Mouse (Mus musculus) hematopoietic stem cell, adult 5-6 weeks (primary cell): ENCODE measurements at regions not wholly inside any gene's neighbourhood (a gene's known extent, or its start where the extent isn't known, plus 50 kb on each side); places are given as distances from the start of the nearest gene placed in this dataset.

Experiments
- ATAC-seq, 2 experiments: fragments of 125-278 bp in 1 of 2; replicated peaks in 1 of 2; 2 replicates each; pipeline ENCODE4 v1.8.0; 2016 to 2017; ENCODE audit warnings: inconsistent platforms in 2 of 2, mild to moderate bottlenecking in 2 of 2, moderate number of reproducible peaks in 2 of 2, low read depth in 1 of 2, moderate TSS enrichment in 1 of 2; ENCODE audit not compliant: low FRiP score in 2 of 2, poor library complexity in 2 of 2, severe bottlenecking in 2 of 2, insufficient read depth in 1 of 2, low TSS enrichment in 1 of 2

DNA sequence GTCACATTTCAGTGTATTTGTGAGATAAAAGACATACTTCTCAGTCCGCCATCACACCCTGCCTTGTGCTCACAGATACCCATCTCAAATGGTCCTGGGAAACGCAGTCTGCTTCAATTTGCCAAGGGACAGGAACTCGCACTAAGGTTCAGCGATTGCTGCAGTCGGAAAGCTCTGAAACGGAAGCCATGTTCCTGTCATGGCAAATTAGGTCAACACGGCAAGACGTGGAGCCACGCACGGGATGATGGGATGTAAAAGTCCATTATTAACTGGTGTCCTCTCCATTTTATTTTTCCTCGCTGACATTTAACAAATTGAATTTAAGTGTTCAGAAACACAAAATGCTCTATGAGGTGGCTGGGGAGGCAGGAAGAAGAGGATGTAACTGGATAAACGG, 212.4 kb downstream of the Rpl36a-ps1 start:
- no peak for ATAC-seq

DNA sequence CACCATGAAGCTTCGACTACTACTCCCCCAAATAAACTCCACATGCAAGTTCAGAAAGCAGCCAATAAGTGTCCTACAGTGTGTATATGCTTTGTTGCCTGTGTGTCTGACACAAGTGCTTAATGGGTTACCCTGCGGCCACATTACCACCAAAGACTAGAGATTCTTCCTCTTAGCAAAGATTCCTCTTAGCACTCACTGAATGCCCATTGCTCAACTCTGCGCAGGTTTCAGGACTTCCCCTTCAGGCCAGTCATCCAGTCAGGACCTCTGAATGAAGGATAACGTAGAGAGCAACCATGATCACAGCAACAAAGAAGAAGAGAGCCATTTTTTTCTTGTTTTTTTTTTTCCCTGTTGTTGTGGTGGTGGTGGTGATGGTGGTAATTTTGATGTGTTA, 222.0 kb downstream of the Rpl36a-ps1 start:
- ATAC-seq: no peak

DNA sequence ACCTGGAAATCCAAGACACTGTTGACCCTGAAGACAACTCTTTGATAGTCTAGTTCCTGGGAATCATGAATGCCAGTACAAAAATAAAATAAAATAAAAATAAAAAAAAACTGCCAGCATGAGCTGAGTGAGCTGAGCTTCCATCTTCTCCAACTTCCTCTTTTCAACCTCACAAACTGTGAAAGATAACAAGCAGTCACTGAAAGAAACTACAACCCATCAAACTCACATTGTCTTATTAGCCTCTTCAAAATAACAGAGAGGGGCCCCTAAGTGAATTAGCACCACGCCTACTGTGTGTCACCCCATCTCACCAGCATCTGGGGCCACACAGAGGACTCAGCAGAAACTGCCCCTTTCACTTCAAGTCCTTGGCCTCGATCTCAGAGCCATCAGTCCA, 225.3 kb downstream of the Rpl36a-ps1 start:
- ATAC-seq: peak; percentile 25 to 32; a peak in 1 of 4 replicates

DNA sequence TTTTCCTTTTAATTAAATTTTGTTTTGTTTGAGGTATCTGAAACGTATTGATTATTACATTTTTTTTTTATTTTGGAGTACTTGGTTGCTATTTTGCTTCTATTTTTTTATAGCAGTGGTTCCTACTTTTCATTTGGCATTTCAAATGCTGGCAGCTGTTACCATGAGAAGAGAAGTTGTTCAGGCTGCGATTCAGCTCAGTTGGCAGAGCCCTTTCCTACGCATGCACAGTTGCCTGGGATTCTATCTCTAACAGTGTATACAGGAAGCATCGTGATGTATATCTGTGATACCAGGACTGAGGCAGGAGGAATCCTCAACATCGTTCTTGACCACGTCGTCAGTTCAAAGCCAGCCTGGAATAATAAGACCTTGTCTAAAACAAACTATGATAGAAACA, 226.6 kb downstream of the Rpl36a-ps1 start:
- no peak for ATAC-seq

DNA sequence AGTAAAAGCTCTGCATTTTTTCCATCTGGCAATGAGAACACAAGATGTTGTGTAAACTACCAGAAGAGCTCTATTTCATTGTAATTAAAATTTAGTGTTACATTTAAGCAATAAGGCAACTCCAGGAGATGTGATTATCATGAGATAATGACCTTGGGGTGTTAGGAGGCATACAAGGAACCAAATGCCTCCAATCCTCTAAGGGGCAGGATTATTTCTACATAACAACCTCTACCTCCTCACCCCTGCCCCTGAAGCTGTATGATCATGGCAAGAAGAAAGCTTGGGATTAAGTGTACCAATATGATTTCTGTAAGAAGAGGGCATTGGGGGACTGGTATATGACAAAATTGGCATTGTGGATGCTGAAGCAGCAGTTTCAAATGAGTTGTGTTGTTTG, 228.8 kb downstream of the Rpl36a-ps1 start:
- no peak for ATAC-seq

DNA sequence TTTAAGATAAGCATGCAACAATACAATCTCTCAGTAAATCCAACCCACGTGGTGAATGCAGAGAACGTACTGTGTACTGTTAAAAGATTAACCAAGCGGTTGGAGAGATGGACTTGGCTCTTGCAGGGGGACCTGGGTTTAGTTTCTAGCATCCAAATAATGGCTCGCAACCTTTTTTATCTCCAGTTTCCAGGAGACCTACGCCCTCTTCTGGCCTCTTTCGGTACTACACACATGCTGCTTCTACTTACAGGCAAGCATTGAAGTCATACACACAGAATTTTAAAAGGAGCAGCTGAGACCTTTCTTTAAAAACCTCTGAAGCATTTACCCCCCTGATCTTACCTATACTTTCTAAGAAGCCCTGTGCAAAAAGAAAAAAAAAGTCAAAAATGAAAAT, 243.4 kb downstream of the Rpl36a-ps1 start:
- ATAC-seq: no peak

DNA sequence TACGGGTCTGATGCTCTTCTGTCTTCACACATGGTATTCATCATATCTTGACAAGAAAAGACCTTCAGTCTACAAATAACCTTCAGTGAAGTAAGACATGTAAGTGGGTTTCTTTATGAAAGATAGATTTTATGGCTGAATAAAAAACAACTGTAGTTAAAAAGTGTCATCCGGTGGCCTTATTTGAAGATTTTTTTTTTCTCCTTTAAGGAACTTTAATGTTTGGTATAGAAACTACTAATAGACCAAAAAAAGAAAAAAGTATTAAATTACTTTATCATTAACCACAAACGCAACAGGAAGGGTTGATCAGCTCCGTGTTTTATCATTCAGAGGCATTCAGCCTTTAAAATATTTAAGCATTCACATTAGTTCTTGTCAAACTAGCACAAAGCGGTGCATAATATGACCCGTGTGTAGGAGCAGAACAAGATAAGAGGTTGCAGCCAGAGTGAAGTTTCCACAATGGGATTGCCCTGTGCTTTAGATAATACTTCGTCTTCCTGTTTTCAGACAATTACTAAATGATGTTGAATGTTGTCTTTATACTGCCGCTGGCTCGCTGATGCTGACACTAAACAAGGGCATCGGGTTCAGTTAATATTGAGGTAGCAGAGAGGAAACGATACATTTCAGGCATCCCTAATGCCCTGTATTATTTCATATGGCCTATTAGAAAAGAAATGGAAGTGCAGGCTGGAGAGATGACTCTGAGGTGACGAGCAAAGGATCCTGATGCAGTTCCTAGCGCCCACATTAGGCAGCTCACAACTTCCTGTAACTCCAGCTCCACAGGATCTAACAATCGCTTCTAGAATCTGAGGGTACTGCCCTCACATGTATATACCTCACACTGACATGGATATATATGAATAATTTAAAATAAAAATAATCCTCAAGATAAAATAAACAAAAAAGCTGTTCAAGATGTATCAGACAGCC, 244.8 kb downstream of the Rpl36a-ps1 start:
- ATAC-seq: no peak; a peak in 1 of 4 replicates

DNA sequence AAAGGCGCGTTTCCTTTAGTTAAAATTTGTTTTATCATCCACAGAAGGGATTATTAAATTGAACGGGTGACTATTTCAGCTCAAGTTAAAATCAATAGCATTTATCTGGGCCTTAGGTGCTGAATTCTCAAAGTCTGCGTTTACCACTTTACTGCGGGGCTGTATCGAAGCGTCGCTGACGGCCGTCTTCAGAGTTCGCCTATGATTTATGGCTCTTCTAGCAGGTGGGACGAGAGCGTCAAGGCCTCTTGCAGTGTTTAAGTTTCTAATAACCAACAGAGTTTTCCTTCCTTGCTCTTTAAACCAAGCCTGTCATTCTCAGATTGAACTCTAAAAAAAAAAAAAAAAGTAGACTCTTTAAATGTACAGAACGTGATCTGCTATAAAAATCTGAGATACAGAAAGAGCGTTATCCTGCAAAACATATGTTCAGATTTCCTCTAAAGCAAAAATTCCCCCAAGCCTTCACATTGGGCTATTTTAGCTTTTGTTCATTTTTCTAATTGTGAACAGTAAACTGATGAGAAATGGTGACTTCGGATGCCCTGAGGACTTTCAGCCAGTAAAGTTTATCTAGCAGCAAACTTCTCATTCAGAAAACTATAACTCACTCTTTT, 246.9 kb downstream of the Rpl36a-ps1 start:
- ATAC-seq: no peak; a peak in 1 of 4 replicates

DNA sequence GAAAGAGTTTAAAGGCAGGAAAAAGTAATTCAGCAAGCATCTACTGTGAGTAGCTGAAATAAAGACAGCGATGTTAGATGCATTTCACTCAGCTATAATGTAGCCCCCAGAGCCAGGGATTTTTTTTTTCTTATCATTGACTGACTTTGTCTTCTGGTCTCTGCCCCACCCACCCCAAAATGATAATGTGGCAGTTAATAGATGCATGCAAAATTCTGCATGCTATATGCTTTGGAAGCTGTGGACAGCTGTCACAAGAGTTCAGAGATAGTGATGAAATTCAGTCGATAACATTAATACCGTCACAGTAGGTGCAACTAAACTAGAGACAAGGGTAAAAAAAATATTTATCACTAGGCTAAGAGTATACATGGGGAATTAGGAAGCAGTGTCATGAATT, 263.7 kb downstream of the Rpl36a-ps1 start:
- no peak for ATAC-seq

DNA sequence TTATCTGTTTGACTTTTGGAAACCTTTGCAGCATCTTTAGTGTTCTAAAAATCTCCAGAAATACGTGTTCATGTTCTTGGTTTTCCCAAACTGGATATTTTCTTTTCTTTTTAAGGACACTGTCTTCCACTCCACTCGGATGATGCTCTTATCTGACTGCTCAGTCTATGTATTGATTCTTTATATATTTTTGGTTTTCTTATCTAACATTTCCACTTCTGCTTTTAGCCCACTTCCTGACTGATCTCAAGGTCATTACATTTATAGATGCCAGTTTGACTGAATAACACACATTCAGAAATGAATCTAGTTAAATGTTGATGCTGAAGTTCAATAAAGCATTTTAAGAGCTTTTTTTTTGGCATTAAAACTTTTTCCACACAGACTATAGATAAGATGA, 265.3 kb downstream of the Rpl36a-ps1 start:
- peak in 1 of 2 experiments; percentile 37; a peak in 1 of 4 replicates for ATAC-seq

DNA sequence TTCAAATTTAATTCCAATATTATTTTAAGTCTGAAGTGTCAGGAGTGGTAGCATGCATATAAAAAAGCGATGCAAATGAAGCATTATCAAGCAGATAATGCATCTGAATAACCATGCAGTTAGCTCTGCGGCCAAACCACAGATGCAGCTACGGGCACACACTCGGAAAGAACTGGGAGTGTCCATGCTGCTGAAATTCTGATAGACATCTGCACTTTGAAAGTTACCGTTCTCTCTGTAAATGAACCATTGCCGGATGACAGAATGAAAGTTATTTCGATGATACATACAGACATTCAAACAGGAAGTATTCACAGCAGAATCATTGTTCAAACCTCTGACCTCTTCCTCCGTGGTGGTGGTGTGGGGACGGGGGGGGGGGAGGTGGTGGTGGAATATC, 271.6 kb downstream of the Rpl36a-ps1 start:
- no peak for ATAC-seq

DNA sequence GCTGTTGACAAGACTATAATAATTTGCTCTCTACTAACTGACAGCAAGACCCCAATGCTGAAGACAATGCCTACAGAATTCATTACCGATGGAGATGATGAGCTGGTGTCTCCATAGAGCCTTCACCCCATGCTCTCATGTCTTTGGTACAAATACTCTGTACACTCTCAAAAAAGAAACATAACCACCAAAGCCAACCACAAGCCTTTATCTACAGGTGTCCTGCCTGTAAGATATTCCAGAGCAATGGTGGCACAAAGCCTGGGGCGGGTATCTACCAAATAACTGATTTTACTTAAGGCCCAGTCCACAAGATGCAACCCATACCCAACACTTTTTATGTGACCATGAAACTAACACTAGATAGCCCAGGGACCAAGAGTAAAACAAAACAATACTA, 273.1 kb downstream of the Rpl36a-ps1 start:
- no peak for ATAC-seq

DNA sequence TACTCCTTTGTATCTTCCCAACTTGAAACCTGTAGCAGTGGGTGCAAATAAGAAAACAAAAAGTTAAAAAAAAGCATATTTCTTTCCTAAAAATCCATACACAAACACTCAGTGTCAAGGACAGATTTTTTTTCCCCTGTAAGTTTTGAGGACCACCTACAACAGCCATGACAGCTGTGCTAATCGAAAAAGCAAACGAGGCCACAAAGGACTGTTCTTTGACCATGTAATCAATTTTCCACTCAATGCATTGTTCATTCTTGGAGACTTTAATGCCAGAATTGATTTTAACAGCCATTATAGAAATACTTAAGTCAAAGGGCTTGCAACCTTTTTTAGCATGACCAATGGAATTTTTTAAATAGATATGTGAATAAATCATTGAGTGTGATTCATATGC, 286.1 kb downstream of the Rpl36a-ps1 start:
- no peak for ATAC-seq

DNA sequence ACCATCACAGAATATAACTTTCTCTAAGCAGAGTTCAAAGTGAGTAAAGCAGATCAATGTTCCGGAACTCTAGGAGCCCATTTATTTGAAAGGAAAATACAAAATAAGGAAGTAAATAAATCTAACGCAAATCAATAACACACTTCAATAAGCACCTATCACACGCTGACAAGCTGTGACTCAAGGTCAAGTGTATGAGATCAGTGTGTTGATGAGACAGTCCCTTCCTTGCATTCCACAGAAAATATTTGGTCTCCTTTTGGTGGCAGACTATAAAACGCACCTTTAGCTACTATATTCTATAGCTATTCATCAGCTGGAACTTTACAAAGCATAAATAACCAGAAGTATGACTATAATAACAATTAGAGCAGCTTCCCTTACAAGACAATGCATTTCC, 286.5 kb downstream of the Rpl36a-ps1 start:
- no peak for ATAC-seq

DNA sequence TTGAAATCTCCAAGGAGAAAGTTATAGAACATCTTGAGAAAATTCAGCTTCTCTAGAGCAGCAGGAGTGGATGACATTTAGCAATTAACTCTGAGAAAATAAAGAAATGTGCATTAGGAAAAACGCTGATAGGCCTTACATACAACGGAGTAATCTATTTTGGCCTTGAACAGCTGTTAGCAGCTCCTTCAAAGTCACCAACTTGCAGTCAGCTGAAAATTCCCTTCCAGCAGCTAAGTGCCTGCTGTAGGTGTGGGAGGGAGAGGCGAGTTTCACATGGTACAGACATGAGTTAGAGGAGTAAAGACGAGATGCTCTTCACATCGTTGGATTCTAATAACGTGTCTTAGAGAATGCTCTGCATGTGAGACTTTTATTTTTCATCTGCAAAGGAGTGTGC, 290.8 kb downstream of the Rpl36a-ps1 start:
- no peak for ATAC-seq

DNA sequence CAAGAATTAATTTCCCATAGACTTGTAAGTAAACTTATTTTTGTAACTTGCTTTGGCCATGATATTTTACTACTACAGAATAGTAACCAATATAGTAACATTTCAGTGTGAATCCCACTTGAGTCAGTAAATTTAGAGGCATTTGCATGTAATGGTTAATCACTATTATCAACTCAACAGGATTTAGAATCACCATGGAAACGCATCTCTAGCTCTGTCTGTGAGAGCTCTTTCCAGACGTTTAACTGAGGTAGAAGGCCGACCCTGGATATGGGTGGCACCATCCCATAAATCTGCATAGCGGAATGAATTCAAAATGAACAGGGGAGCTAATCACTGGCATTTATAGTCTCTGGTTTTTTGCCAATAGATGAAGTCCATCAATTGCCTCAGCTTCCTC, 337.6 kb downstream of the Rpl36a-ps1 start:
- ATAC-seq: no peak

DNA sequence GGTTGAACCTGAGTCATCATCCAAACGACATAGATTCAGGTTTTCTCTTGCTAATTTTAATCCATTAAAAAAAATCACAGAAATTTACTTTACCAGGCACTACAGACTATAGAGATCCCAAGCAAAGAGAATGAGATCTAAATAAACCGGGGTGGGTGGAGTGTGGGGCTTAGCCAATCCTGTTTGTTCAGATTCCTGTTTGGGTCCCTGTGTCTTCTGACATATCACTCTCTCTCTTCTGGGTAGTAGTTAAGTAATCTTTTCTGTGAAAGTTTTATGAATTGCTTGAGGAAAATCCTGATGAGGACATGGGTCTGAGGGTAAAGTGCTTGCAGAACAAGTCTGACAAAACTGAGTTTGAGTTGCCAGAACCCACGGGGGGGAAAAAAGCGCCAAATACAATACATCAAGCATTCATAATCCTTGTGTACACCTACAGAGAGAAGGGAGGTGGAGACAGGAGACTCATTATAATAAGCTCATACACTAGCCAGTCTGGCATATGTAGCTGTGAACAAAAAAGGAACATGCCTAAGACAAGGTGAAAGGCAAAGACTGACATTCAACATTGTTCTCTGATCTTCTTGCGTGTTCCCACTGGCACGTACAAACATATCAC, 339.8 kb downstream of the Rpl36a-ps1 start:
- ATAC-seq: no peak

DNA sequence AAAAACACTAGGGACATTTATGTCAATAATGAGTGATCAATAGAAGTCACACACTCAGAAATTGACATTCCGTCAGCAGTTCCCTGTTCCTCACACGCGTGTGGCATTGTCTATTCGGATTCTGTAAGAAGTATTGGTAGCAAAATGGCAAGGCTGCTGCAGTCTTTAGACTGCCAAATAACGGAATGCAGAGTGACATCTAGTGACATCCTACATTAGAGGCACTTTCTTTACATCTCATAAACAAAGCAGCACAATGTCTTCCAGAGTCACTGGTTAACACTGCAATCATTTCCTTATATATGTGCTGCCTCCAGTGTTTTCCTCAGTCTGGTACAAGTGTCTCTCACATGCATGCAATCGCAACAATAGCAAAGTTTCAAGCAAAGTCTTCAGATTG, 342.9 kb downstream of the Rpl36a-ps1 start:
- ATAC-seq: no peak
